Mouse (Mus musculus): ENCODE results near the gene Wipi1.

DNA sequence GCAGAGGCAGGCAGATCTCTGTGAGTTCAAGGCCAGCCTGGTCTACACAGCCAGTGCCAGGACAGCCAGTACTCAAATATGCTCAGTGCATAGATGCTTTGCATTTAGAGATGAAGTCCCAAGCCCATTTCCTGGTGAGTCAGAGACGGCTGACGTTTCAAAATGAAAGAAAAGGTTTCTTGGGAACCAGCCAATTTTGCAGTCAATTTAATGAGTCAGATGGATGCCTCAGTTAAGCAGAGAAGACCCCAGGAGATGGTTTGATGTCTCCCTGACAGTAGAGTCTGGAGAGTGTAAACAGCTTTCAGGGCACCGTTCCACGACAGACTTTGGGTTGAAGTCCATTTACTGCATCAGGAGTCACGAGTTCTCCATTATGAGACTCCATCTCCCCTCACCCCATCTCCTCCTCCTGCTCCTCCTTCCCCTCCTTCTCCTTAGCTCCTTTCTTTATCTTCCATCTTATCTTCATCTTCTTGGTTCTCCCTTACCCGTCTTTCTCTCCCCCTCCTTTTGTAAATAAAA lies 24.2 kb upstream of the Wipi1 start:
- no peak for TF ChIP-seq CTCF (IDR thresholded peaks at IDR 0.05; ENCODE audit: low read depth)
- TF ChIP-seq EP300 (IDR thresholded peaks at IDR 0.05; ENCODE audit: low read depth), result no peak
